Mouse (Mus musculus) kidney, postnatal 0 days (tissue): ENCODE results near the gene Usp37. TPM values are rescaled to one million over a fixed set of nuclear protein-coding genes. Genes with fewer than 3 reads are reported as not detected.

Source experiments
- ATAC-seq: fragments of 200-750 bp; cut with Nextera tagmentation; replicated peaks from 2 replicates; pipeline ENCODE4 v1.8.0; 2017; ENCODE audit warnings: low read depth, moderate number of reproducible peaks, moderate TSS enrichment, moderate library complexity; ENCODE audit not compliant: low FRiP score
- DNase-seq: peaks from one replicate; pipeline ENCODE4 v3.0.0-alpha.2; 2016; ENCODE audit warnings: low spot score
- H3K27ac ChIP-seq: fragments of 300-500 bp; sonication (generic); 2 replicates; pipeline ENCODE4 v1.5.1; 2014; ENCODE audit warnings: mild to moderate bottlenecking
- H3K27me3 ChIP-seq: fragments of 300-500 bp; sonication (generic); 2 replicates; pipeline ENCODE4 v1.6.1; 2014; ENCODE audit warnings: low read length, mixed read lengths; ENCODE audit not compliant: insufficient read depth
- H3K36me3 ChIP-seq: fragments of 300-500 bp; sonication (generic); 2 replicates; pipeline ENCODE4 v1.6.1; 2014; ENCODE audit warnings: low read length, mixed read lengths; ENCODE audit not compliant: insufficient read depth
- H3K4me1 ChIP-seq: fragments of 300-500 bp; sonication (generic); replicated peaks from 2 replicates; pipeline ENCODE4 v1.6.1; 2014; ENCODE audit warnings: antibody characterized with exemption, low read length, mixed read lengths; ENCODE audit not compliant: insufficient read depth
- H3K4me2 ChIP-seq: fragments of 300-500 bp; sonication (generic); 2 replicates; pipeline ENCODE4 v1.6.1; 2014; ENCODE audit warnings: mild to moderate bottlenecking, low read length, moderate library complexity, mixed read lengths
- H3K4me3 ChIP-seq: fragments of 300-500 bp; sonication (generic); replicated peaks from 2 replicates; pipeline ENCODE4 v1.5.1; 2014; ENCODE audit warnings: low read depth, low read length
- H3K9ac ChIP-seq: fragments of 300-500 bp; sonication (generic); 2 replicates; pipeline ENCODE4 v1.6.1; 2014; ENCODE audit warnings: low read depth, low read length
- H3K9me3 ChIP-seq: fragments of 300-500 bp; sonication (generic); replicated peaks from 2 replicates; pipeline ENCODE4 v1.6.1; 2016; ENCODE audit warnings: low read length, inconsistent platforms, mixed read lengths
- CTCF ChIP-seq: IDR thresholded peaks from 2 replicates; pipeline ENCODE4 v1.5.1; 2016; ENCODE audit warnings: antibody characterized with exemption, low read depth, mild to moderate bottlenecking, moderate library complexity
- WGBS: fragments of 180-500 bp; shearing (Covaris S2); extraction: QIAGEN DNeasy Blood & Tissue Kit; methylation state at CpG from one replicate; pipeline ENCODE4 v1.1.7; 2014; 5-methylcytosine and 5-hydroxymethylcytosine counted together
- microRNA counts: library from miRNA; unstranded; fragments of <30 nt; microRNA quantifications from one replicate; lab custom pipeline; 2015
- microRNA-seq: library from miRNA; unstranded; fragments of <30 nt; microRNA quantifications from one replicate; pipeline ENCODE4, GENCODE M21; 2016
- polyA plus RNA-seq: library from polyadenylated mRNA; unstranded; fragments of >200 nt; fragmentation: Nextera tagmentation; extraction: Ambion mirVana; gene quantifications from 2 replicates; pipeline ENCODE4 v1.2.1, GENCODE M21; 2015

Usp37 gene
- polyA plus RNA-seq, 1 experiment from 2014 or later: 17.4 TPM

DNA sequence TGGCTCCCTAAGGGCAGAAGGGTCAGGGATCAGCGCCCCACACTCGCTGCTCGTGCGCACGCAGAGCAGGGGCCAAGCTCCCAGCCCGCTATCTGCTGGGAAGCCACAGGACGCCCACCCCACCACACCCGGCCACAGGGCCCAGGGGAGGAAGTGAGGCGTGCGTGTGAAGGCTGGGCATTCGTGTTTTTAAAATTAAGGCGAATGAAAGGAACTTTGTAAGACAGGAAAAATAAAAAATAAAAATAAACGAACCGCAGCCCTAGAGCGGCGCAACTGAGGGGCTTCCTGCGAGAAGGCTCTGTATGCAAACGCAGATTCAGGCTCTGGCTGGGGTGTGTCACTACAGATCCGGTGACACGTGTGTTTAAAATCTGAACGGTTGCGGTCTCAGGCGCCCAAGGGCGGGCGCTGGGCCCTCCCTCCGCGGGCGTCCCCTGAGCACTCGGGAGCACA, 154.2 kb downstream of the Usp37 start:
- Histone ChIP-seq H3K4me2 (peak overlapping the region; percentile 59), H3K9ac (peak overlapping the region; percentile 46; the same call in 1 of the 2 replicates), H3K4me1 (peaks cover 29% of the 10 kb centered on the region), H3K4me3 (0 out of 2 replicates have a peak overlapping the region, but pooled peaks have one; percentile 7), H3K9me3 (no peaks in the 10 kb centered on the region), H3K36me3 (peaks cover 12% of the 10 kb centered on the region), H3K27ac (peak overlapping the region; percentile 100), H3K27me3 (no peaks in the 10 kb centered on the region)
- DNase-seq (peak; percentile 58), ATAC-seq (no peak)
- WGBS: 5% methylated on average over 29 of the region's 29 CpGs
- no peak for TF ChIP-seq CTCF

GRCm38 (mm10) chr1:74388398-74388920, 155.6 kb downstream of the Usp37 start:
- H3K4me3 ChIP-seq: no peak overlapping the region
- TF ChIP-seq CTCF: no peak
- H3K36me3 ChIP-seq: no peaks in the 10 kb centered on the region
- no peaks in the 10 kb centered on the region for H3K9me3 ChIP-seq
- H3K27me3 ChIP-seq: no peaks in the 10 kb centered on the region
- no peak overlapping the region for H3K4me2 ChIP-seq
- DNase-seq: no peak
- H3K9ac ChIP-seq: no peak overlapping the region
- H3K4me1 ChIP-seq: peaks cover 26% of the 10 kb centered on the region
- ATAC-seq: no peak
- WGBS: 75% methylated on average over 7 of the region's 7 CpGs
- H3K27ac ChIP-seq: no peak overlapping the region

GRCm38 (mm10) chr1:74387386-74387988, 156.6 kb downstream of the Usp37 start:
- WGBS: 51% methylated on average over 15 of the region's 15 CpGs
- ATAC-seq: no peak
- Histone ChIP-seq H3K4me3 (peak overlapping the region; percentile 32; the same call in 1 of the 2 replicates), H3K9me3 (no peaks in the 10 kb centered on the region), H3K27me3 (no peaks in the 10 kb centered on the region), H3K4me1 (peaks cover 19% of the 10 kb centered on the region), H3K36me3 (no peaks in the 10 kb centered on the region), H3K27ac (peak overlapping the region; percentile 93), H3K9ac (peak overlapping the region; percentile 32; the same call in 1 of the 2 replicates), H3K4me2 (peak overlapping the region; percentile 55; the same call in 1 of the 2 replicates)
- DNase-seq: no peak
- TF ChIP-seq CTCF: no peak

GRCm38 (mm10) chr1:74386714-74387385, 157.2 kb downstream of the Usp37 start:
- TF ChIP-seq CTCF: peak; percentile 69
- Histone ChIP-seq H3K9ac (peak overlapping the region; percentile 32; the same call in 1 of the 2 replicates), H3K4me1 (peaks cover 17% of the 10 kb centered on the region), H3K4me2 (peak overlapping the region; percentile 55), H3K27me3 (no peaks in the 10 kb centered on the region), H3K4me3 (peak overlapping the region; percentile 32), H3K9me3 (no peaks in the 10 kb centered on the region), H3K36me3 (no peaks in the 10 kb centered on the region), H3K27ac (peak overlapping the region; percentile 93)
- 0% methylated on average over 26 of the region's 26 CpGs for WGBS
- DNase-seq (peak; percentile 97), ATAC-seq (peak; percentile 91)

- no peak for DNase-seq
- H3K9me3 ChIP-seq: no peaks in the 10 kb centered on the region
- WGBS: 40% methylated on average over 7 of the region's 10 CpGs
Observed at GRCm38 (mm10) chr1:74386363-74386713, 157.7 kb downstream of the Usp37 start.

DNA sequence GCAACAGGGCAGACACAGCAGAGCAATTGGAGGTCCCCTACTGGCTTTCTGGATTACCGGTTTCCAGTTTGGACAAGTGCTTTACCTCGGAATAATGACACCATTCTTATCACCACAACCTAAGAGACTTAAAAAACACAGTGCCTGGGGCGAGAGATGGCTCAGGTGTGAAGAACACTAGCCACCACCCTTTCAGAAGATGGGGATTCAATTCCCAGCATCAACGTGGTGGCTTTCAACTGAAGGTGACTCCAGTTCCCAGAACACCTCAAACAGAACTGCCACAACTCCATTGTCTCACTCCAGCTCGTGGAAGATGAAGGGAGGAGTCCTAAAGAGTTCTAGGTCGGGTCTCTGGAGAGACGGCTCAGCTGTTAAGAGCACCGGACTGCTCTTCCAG, 158.6 kb downstream of the Usp37 start:
- H3K36me3 ChIP-seq: no peaks in the 10 kb centered on the region
- ATAC-seq (no peak), DNase-seq (no peak)
- WGBS: 85% methylated on average over 8 of the region's 8 CpGs
- H3K27me3 ChIP-seq: no peaks in the 10 kb centered on the region
- TF ChIP-seq CTCF: no peak
- no peak overlapping the region for H3K4me3 ChIP-seq
- no peak overlapping the region for H3K4me2 ChIP-seq
- no peak overlapping the region for H3K9ac ChIP-seq
- no peaks in the 10 kb centered on the region for H3K9me3 ChIP-seq
- H3K4me1 ChIP-seq: peaks cover 12% of the 10 kb centered on the region
- no peak overlapping the region for H3K27ac ChIP-seq

More at GRCm38 (mm10) chr1:74386363-74386713, 157.7 kb downstream of the Usp37 start:
- no peaks in the 10 kb centered on the region for H3K27me3 ChIP-seq
- no peaks in the 10 kb centered on the region for H3K36me3 ChIP-seq
- ATAC-seq: no peak
- H3K27ac ChIP-seq: peak overlapping the region; percentile 93
- H3K4me1 ChIP-seq: peaks cover 17% of the 10 kb centered on the region
- H3K4me2 ChIP-seq: peak overlapping the region; percentile 55
- TF ChIP-seq CTCF: no peak
- peak overlapping the region; percentile 32 for H3K4me3 ChIP-seq
- H3K9ac ChIP-seq: peak overlapping the region; percentile 32; the same call in 1 of the 2 replicates

MicroRNAs within 50 kb of the gene (microRNA counts, 519-probe panel; counts per million panel counts)
- microRNA mmu-miR-26b (lab: Ali Mortazavi, UCI): 5,363 counts per million, percentile 86 among the panel's probes with 10 or more counts

Small RNA genes lying within 50 kb of the gene (microRNA-seq; reads per million reads assigned to microRNA genes)
- gene Gm25035 (not detected), gene Mir26b (35,722 reads per million, percentile 98 among the genes with 10 or more reads in this experiment)

Other genes with a start within 250 kb of the Usp37 start
- gene Tmbim1, start 238.7 kb downstream of the Usp37 start, polyA plus RNA-seq: 27.8 and 30.8 TPM in 2 replicates
- gene Catip, start 182.2 kb downstream of the Usp37 start, polyA plus RNA-seq: 0.59 and 0.75 TPM in 2 replicates
- 2.6 and 3.6 TPM in 2 replicates for gene Slc11a1, start 169.1 kb downstream of the Usp37 start, polyA plus RNA-seq
- gene Ctdsp1, start 152.8 kb downstream of the Usp37 start, polyA plus RNA-seq: 73.3 and 75.8 TPM in 2 replicates
- 17.0 and 18.0 TPM in 2 replicates for gene Vil1, start 134.9 kb downstream of the Usp37 start, polyA plus RNA-seq
- gene Cnot9, start 38.2 kb downstream of the Usp37 start, polyA plus RNA-seq: 49.8 and 51.6 TPM in 2 replicates
- gene Plcd4, start 1.4 kb downstream of the Usp37 start, polyA plus RNA-seq: 1.0 and 1.1 TPM in 2 replicates
- gene Zfp142, start 44.0 kb upstream of the Usp37 start, polyA plus RNA-seq: 3.6 and 3.9 TPM in 2 replicates
- gene Bcs1l, start 44.0 kb upstream of the Usp37 start, polyA plus RNA-seq: 13.3 and 14.5 TPM in 2 replicates
- gene Rnf25, start 57.1 kb upstream of the Usp37 start, polyA plus RNA-seq: 30.4 and 30.5 TPM in 2 replicates
- 4.8 and 5.0 TPM in 2 replicates for gene Stk36, start 57.2 kb upstream of the Usp37 start, polyA plus RNA-seq
- gene Ttll4, start 117.5 kb upstream of the Usp37 start, polyA plus RNA-seq: 6.9 and 7.1 TPM in 2 replicates
- gene Cyp27a1, start 169.3 kb upstream of the Usp37 start, polyA plus RNA-seq: 10.3 and 10.8 TPM in 2 replicates
- 0.07 and 0.27 TPM in 2 replicates for gene Prkag3, start 204.9 kb upstream of the Usp37 start, polyA plus RNA-seq
- 1.9 and 2.2 TPM in 2 replicates for gene Wnt6, start 227.6 kb upstream of the Usp37 start, polyA plus RNA-seq
- 0.91 and 1.0 TPM in 2 replicates for gene Wnt10a, start 247.2 kb upstream of the Usp37 start, polyA plus RNA-seq